Mouse (Mus musculus) adrenal gland, postnatal 25 days (tissue): ENCODE data around the gene Ankfn1. TPM values are rescaled to one million over a fixed set of nuclear protein-coding genes. Genes with fewer than 3 reads are reported as not detected.

Experiments used
- DNase-seq: peaks from one replicate; pipeline ENCODE4 v3.0.0; 2021; ENCODE audit warnings: mixed read lengths
- total RNA-seq: library from RNA; stranded (reverse); gene quantifications from 2 replicates; pipeline ENCODE4 v1.2.3, GENCODE M21; 2021

Gene Ankfn1
- total RNA-seq, 1 experiment from 2014 or later = 0.76 TPM

DNA sequence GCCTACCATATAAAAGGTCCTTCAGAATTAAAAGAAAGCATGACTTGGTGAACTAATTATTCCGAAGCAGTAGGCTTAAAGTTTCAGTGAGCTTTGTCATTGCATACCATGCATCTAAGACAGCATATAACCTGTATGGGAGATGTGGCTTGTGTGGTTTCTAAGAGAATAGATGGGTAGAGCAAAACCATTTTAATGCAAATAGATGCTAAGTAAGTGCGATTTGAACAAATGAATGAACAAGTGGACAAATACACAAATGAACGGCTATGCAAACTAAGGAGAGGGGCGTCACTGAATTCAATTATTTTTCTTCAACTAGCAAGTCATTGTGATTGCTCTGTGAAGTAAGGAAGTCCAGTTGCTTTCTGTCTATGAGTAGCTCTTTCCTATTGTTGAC is 198.3 kb downstream of the Ankfn1 start:
- no peak for DNase-seq

DNA sequence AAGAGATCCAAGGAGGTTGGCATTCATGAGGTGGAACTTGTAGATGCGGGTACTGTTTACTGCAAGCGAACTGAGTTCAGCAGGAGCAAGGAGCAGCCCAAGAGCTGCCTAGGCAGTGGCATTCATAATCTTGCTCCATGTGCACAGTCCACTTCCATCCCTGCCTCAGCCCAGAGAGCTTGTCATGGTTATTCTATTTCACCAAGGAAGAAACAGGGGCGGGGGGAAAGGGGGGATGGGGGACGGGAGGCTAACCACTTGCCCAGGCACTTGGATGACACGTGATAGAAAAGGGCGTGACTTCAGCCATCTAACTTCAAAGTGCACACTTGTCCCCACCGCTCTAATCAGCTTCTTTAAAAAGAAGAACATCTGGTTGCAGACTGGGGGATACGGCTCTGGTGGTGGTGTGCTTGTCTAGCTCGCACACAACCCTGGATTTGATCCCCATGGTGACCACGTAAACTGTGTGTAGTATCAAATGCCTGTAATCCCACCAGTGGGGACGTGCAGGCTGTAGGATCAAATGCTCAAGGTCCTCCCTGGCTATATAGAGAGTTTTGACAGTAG is 203.1 kb downstream of the Ankfn1 start:
- no peak for DNase-seq

DNA sequence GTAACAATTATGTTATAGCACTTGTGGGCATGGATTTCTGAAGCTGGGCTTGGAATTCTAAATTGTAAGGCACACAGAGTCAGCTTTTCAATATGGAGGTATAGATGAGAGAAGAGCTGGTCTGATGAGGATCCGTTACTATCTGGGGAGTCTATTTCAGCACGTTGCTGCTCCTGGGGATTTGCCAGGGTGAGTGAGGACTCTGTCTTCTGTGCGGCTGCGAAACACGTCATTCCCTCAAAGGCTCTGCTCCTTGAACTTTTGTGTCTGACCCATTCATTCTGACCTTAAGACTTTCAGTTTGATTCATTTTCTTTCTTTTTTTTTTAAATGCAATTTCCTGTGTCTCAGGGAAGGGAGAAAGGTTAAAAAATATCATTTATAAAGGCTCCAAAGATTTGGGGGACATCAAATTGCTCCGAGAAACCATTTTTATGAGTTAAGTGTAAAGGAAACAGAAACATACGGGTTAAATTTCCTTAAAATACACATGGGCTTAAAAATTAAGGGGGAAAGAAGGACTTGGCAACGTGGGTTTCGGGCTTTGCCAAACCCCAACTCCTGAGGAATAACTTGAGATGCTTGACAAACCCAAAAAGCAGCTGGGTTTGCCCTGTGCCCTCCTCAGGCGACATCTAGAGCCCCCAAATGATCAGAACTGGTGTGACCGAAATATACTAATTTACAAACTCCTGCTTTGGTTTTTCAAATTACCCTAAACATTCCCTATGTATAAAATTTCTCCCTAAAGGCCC is 207.9 kb downstream of the Ankfn1 start:
- DNase-seq = peak; percentile 74

DNA sequence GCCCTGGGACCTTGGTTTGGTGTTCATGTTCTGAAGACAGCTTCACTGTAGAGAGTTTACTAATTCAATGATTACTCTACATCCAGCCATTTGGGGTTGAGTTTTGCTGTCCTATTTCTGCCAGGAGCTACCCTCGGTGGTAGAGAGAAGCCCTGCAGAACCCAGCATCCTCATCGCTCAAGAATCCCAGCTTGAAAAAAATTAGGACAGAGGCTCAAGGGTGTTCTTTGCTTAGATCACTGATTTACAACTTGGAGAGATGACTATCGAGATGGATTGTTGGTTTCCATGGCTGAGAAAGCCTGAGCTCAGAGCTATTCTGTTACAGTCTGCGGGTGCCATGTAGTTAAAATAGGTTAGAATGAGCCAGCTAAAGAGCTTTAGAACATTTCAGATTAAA is 209.2 kb downstream of the Ankfn1 start:
- no peak for DNase-seq

DNA sequence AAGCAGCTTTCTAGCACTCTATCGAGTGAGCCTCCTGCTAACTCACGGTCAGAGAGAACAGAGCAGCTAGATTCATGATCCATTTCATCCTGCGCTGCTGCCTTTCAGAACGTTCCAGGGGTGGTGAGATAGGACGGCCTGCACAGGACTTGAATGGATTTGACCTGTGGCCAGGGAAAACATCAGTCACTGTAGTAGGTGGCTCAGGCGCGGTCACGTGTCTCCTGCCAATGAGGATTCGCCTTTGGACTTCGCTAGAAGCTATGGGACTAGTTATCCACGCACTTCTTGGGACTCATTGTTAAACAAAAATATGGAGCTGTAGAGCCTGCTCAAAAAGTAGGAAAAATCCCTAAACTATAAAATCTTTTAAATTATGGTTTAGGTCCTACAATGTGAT is 226.0 kb downstream of the Ankfn1 start:
- no peak for DNase-seq

DNA sequence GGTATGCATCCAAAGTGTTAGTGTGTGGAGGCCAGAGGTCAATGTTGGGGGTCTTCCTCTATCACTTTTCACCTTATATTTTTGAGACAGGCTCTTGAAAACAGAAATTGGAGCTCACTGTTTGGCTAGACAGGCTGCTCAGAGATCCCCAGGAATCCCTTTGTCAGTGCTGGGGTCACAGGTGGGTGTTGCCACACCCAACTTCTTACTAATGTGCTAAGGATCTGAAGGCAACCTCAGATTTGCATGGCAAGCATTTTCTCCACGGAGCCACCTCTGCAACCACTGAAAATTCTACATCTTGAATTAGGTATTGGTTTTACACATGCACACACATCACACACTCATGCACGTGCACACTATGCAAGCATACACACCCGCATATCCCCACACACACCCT is 226.5 kb downstream of the Ankfn1 start:
- no peak for DNase-seq

DNA sequence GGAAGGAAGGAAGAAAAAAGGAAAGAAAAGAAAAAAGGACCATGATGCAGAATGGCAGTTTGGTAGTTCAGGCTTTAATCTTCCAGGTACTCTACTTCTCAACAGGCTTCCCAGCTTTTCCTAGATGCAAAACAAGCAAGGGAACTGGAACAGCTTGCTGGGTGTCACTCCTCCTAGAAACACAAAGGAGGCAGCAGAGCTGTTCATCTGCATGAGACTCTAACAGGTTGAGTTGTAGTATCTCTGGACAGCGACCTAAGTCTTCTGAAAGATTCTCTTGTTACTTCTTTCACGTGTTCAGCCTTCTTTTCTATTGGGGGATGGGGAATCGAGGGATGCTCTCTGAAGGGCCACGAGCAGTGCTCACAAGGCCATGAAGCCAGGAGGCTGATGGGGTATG is 228.7 kb downstream of the Ankfn1 start:
- no peak for DNase-seq

DNA sequence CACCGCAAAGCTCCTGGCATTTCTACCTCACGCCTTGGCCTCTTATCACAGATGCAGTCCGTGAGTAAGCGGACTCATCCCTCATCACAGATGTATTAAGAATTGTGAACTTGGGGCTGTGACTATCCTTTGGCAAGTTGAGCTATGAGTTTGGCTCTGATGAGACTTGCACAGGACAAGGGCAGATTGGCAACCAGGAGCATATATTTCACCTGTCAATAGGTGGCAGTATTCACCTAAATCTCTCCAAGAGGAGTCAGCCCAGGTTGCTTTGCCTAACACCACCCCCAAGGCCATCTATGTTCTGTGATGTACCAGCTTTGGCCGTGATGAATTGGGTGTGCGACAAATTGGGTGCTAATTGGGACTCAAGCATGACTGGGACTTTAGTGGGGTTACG is 231.3 kb downstream of the Ankfn1 start:
- DNase-seq = peak; percentile 3

DNA sequence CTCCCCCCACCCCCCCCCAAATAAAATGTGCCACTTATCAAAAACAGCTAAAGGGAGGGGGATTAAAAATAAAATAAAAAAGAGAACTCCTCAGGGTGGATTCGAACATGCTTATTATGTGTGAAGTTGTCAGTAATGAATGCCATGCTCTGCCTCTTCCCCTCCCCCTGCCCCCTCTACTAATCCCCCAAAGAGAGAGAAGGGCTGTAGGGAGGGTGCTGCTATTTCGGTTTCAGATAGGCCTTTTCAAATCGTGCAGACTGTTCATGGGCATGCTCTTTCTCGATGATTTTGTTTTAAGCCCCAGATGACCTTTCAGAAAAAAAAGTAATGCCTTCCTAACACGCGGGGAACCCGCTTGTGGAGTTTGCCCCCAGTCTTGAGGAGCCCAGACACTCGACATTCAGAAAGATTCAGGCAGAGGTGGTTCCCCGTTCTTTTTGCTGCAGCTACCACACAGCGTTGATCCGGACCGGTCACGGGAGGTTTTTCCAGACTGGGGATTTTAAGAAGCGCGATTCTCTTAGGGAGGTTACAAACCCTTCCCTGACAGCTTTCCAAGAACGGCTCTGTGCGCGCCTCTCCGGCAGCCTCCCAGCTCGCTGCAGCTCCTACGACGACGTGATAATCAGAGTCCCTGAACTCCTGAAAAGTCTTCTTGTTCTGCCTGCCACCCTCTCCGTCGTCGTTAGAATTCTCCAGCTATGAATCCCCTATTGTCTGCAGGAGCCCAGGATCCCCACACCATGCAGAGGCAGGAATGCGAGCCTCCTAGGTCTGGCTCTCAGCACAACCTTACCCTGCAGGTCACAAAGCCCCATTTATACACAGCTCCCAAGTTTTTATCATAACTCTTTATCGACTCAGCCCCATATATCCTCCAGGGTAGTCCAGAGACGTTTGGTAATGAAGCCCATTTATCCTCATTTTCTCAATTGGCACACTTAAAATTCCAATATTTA is 232.3 kb downstream of the Ankfn1 start:
- peak; percentile 5 for DNase-seq

DNA sequence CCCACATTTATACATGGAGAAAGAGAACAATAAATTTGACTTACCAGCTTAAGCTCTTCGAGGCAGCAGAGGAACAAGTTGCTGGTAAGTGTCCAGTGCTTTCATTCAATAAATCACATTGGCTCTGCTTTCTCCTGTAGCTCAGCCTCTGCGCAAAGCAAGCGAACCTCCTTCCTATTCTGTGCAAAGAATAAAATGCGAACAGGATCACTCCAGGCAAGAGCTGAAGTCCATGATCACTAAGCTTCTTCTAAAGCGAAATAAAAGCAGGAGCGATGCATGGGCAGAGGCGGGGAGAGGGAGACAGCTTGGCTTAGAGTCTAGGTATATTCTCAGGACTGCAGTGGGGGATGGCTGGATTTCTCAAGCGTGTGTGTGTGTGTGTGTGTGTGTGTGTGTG is 239.1 kb downstream of the Ankfn1 start:
- DNase-seq = no peak

DNA sequence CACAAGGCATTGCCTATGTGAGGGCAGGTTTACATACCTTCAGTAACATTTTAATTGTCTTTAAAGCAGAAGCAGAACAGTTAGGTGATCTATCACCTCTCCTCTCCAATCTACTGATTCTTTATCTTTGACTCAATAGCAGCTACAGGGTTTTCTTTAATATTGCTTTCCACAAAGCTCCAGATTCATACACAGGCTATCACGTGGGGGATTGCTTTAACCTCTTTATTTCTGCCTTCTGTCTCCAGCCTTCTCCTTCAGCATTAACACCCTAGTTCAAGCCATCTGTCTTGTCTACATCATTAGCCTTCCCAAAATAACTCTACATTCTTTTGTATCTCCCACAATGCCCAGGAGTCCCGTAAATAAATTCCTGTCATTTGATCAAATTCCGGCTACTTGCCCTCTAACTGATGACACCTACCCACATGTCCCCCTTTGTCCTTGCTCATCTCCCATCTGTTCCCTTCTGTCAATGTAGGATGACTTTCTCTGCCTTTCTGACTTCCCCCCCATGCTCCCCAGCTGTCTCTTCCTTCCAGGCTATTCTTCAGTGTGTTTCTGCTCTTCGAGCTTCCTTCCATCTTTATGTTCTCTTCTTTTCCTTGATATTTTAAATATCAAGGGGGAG is 249.5 kb downstream of the Ankfn1 start:
- DNase-seq = no peak

DNA sequence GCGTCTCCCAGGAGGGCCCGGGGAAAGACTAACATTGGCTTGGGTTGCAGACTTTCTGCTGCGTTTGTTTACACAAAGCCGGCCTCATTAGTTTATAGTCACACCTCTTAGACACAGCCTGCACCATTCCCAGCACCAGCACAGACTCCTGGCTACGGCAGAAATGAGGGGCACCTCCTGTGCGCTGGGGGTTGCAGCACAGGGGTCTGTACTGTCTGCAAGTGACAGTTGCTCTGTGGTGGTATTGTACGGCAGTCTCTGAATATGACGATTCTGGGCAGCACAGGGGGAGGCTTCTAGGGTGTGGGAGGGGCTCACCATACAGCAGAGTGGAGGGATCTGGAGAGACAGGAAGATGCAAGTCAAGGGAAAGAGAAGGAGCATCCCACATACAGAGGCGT is 262.0 kb downstream of the Ankfn1 start:
- DNase-seq = peak; percentile 8

DNA sequence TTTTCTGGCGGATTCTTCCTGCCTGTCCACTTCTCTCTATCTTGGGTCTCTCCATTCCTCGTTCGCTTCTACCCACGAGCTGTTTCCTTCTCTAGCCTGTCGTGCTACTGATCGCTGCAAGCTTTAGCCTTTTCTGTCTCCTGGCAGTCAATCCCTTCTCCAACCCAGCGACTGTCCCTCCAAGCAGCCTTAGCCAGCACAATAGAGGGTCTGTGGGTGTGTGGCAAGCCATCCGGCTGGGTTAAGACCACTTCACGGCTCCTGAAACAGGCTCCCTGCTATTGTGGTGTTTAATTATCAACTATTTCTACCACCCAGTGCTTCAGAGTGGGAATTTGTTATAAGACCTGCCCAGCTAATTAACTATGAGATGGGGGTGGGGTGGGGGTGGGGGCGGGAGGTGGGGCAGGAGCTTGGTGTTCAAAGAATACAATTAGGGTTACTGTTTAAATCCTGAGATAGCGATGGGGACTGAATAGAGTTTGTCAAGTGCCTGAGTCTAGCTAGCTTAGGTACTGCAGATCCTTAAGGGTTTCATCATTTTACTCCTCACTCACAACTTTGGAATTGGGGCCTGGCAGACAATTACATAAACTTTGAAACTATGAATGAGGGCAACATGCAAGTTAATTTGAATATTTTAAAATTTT is 268.7 kb downstream of the Ankfn1 start:
- DNase-seq = no peak

DNA sequence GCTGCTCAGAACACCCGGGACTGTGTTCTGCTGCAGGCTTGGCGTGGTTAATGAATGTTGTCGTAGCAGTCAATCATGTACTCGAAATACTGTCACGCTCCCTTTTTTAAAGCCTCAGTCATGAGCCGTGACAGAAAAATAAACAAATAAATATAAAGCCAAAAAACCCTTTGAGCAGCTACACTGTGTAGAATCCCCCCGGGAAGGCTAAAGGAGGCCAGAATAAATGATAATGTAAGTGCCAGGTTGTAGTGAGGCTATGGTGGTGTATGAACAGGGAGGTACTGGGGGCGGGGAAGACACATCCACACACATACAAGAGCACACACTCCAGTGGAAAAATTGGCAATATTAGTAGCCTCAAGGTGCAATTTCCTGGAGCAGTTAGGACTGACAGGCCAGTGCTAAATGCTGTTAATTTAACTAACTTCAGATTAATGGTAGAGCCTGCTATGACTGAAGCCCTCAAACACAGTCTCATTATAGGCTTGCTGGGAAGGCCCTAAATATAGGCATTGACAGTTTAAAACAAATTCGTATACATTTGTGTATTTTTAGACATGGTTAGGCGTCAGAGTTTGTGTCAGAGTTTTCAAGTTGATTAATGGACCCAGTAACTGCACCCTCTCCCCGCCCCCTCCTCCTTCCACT is 270.7 kb downstream of the Ankfn1 start:
- DNase-seq = no peak

DNA sequence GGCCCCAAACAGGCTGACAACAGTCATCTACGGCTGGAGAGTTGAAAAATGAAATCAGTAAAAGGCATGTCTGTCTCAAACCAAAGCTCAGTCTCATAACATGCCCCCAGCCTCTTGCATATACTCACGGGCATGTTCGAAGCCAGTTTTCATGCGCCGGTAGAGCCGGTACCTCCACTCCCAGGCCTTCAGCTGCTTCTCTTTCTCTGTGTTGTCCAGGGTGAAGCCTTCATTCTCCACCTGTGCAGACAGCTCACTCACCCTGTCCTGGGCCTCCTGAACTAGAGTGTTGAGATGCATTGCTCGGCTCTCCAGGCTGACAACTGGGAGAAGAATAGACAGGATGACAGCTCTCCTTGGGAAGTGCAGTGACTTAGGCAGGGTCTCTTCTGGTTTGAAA is 272.4 kb downstream of the Ankfn1 start:
- DNase-seq = no peak

DNA sequence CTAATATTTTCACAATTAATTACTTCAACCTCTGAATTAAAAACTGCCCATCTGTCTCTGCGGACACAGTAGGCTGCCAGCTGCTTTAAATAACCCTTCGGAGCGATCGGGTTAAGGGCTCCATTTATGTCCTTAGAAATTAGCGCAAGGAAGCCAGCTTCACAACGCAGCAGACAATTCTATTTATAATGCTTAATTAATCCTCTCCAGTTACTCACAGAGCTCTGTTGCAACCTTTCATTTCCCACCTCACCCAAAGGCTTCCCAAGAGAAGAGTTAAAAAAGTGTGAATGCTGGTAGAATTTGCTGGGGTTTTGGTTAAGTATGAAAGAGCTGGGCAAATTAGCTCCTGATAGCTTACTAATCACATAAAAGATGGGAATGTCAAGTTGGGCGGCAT is 275.7 kb downstream of the Ankfn1 start:
- no peak for DNase-seq

DNA sequence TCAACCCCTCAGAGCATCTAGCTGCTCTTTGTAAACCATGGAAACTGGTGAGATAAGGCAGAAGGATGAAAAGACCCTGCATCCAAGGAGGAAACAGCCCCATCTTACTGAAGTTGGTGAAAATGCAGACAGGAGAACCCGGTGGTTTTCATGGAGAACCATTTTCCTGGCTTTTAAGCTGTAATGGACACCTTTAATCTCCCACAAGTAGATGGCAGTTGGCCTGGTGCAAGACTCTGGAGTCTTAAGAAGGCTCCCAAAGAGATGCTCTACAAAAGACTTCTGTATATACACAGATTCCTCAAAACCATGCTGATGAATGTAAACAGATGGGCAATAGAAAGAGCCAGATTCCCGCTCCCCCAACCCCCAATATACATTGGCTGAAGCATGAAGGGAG is 276.5 kb downstream of the Ankfn1 start:
- DNase-seq = no peak

DNA sequence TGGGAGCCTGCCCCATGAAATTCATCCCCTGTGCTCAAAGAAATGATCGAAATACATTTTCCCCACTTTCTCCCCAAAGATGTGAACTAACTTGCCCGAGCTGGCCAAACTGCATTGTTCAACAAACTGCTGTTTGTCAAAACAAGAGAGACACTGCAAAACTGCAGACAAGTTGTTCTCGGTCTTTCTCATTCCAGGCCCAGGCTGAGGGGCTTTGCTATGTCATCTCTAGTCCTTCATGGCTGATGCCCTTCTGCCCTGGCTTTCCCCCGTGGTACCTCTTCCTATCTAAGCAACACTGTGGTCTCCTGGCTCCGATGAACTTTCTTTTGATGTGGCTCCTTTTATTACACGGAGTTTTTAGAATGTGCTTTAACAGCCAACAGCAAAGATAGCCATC is 296.4 kb downstream of the Ankfn1 start:
- DNase-seq = no peak

DNA sequence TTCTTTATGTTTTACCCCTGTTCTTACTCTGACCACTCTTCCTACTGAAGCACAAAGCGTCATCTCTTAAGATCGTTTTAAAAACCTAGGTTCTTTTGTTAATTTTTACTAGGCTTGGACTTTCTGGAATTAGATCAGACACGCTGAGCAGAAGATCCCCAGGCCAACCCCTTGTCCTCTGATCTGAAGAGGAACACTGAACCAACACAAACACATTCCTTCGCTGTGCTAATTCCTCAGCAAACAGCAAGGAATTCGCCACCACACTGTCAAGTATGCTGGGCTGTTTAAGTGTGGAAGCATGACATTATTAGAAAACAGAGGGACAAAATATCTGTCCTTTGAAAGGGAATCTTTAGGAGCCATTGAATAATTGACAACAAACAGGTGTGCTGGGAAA is 300.5 kb downstream of the Ankfn1 start:
- no peak for DNase-seq

DNA sequence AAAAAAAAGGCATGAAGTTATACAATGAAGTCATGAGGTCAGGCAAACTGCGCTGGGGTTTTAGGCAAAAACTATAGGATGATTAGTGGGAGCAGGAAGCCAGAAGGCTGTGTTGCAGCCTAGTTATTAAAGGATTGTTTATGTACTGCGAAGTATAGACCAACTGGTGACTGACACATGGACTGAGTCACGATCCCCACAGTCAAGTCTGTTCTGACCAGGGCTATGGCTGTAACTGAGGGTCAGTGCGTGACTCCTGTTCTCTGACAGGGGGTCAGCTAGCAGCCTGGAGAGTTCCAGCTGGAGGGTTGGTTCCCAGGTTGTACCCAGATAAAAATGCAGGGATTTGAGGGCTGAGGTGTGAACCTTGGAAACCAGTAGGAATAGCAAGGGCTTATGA is 301.4 kb downstream of the Ankfn1 start:
- no peak for DNase-seq

DNA sequence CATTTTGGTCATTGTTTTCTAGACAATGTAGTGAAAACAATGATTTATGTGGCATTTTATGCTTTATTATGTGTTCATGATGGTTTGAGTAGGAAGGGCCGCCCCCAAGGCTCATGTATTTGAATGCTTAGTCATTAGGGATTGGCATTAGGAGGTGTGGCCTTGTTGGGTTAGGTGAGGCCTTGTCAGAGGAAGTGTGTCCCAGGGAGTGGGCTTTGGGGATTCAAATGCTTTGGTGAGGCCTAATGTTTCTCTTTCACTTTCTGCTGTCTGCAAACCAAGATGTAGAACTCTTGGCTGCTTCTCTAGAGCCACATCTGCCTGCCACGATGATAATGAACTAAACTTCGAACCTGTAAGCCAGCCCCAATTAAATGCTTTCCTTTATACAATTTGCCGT is 304.6 kb downstream of the Ankfn1 start:
- DNase-seq = no peak

DNA sequence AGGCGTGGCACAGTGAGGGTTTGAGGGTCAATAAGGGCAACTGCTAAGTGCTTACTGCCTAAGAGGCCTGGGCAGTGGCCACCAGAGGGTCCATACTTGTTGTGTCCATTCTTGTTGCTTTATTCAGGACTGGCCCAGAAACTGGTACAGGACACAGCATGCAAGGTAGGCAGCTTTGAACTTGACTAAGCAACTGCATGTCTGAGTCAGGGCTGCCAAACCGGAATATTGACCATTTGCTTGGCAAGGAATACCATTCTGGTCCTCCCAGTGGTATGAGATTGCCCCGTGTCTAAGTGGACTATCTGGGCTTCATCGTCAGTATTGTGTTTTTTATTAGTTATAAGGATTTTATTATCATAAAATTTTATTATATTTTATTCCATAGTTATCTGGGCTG is 312.1 kb downstream of the Ankfn1 start:
- DNase-seq = no peak
